Mouse (Mus musculus) myocyte (in vitro differentiated cells): ENCODE data around the gene A930002H24Rik. TPM values are rescaled to one million over a fixed set of nuclear protein-coding genes. Genes with fewer than 3 reads are reported as not detected.

ENCODE experiments used
- H3K27me3 ChIP-seq: one replicate; pipeline ENCODE4 v1.6.1; 2011; ENCODE audit not compliant: control insufficient read depth, insufficient read depth, insufficient read length
- H3K36me3 ChIP-seq: one replicate; pipeline ENCODE4 v1.6.1; 2011; ENCODE audit not compliant: control insufficient read depth, insufficient read depth
- H3K4me2 ChIP-seq: one replicate; pipeline ENCODE4 v1.6.1; 2011; ENCODE audit warnings: low read depth, control low read depth
- H3K4me3 ChIP-seq: one replicate; pipeline ENCODE4 v1.5.1; 2011; ENCODE audit warnings: mild to moderate bottlenecking, control low read depth, moderate library complexity
- H3K79me2 ChIP-seq: one replicate; pipeline ENCODE4 v1.6.1; 2011; ENCODE audit not compliant: control insufficient read depth, insufficient read depth
- H3ac ChIP-seq: one replicate; pipeline ENCODE4 v1.6.1; 2011; ENCODE audit not compliant: control insufficient read depth, insufficient read length
- CEBPB ChIP-seq: IDR thresholded peaks from 2 replicates; pipeline ENCODE4 v1.6.1; 2011; ENCODE audit warnings: mild to moderate bottlenecking, moderate library complexity; ENCODE audit not compliant: poor library complexity, insufficient read depth, severe bottlenecking
- E2F4 ChIP-seq: IDR thresholded peaks from one replicate; pipeline ENCODE4 v1.6.1; 2011; ENCODE audit warnings: mild to moderate bottlenecking, control low read depth, moderate library complexity; ENCODE audit not compliant: insufficient read depth
- MAX ChIP-seq: IDR thresholded peaks from one replicate; pipeline ENCODE4 v1.6.1; 2011; ENCODE audit warnings: low read depth, mild to moderate bottlenecking, control low read depth
- MYOD1 ChIP-seq, 3 experiments: IDR thresholded peaks; one replicate each; pipeline ENCODE4 v1.6.1; 2011; ENCODE audit warnings: control low read depth in 2 of 3, low read depth in 2 of 3, mild to moderate bottlenecking in 2 of 3, moderate library complexity in 1 of 3; ENCODE audit not compliant: insufficient read length in 2 of 3, control insufficient read depth in 1 of 3
- MYOG ChIP-seq, 3 experiments: IDR thresholded peaks; one replicate each; pipeline ENCODE4 v1.6.1; 2011; ENCODE audit warnings: control low read depth in 2 of 3, low read depth in 2 of 3, mild to moderate bottlenecking in 2 of 3; ENCODE audit not compliant: insufficient read length in 2 of 3, control insufficient read depth in 1 of 3, insufficient read depth in 1 of 3
- POLR2A ChIP-seq: IDR thresholded peaks from one replicate; pipeline ENCODE4 v1.6.1; 2011; ENCODE audit warnings: low read depth, mild to moderate bottlenecking, control low read depth, moderate library complexity; ENCODE audit not compliant: insufficient read length
- POLR2AphosphoS2 ChIP-seq: IDR thresholded peaks from one replicate; pipeline ENCODE4 v1.6.1; 2011; ENCODE audit warnings: low read depth, control low read depth; ENCODE audit not compliant: insufficient read length
- REST ChIP-seq: IDR thresholded peaks from one replicate; pipeline ENCODE4 v1.6.1; 2011; ENCODE audit warnings: mild to moderate bottlenecking, control low read depth, moderate library complexity; ENCODE audit not compliant: insufficient read depth, insufficient read length
- SRF ChIP-seq: IDR thresholded peaks from one replicate; pipeline ENCODE4 v1.6.1; 2011; ENCODE audit warnings: low read depth; ENCODE audit not compliant: control insufficient read depth, insufficient read length
- TCF12 ChIP-seq: IDR thresholded peaks from one replicate; pipeline ENCODE4 v1.6.1; 2011; ENCODE audit warnings: mild to moderate bottlenecking, control low read depth; ENCODE audit not compliant: poor library complexity, insufficient read depth, severe bottlenecking
- TCF3 ChIP-seq: IDR thresholded peaks from one replicate; pipeline ENCODE4 v1.6.1; 2011; ENCODE audit warnings: low read depth, control low read depth; ENCODE audit not compliant: insufficient read length
- USF1 ChIP-seq: IDR thresholded peaks from one replicate; pipeline ENCODE4 v1.6.1; 2011; ENCODE audit warnings: low read depth, mild to moderate bottlenecking, control low read depth, moderate library complexity
- polyA plus RNA-seq: library from polyadenylated mRNA; unstranded; fragments of >200 nt; fragmentation: generic; extraction: Trizol; gene quantifications from one replicate; pipeline ENCODE4 v1.2.1, GENCODE M21; 2012; ENCODE audit warnings: missing spikeins

A930002H24Rik gene
- 1.6 TPM for polyA plus RNA-seq

- peak within 1 kb of the TSS; percentile 99 for H3K4me2 ChIP-seq
- no peaks in the 10 kb centered on the region for H3K36me3 ChIP-seq
- H3K79me2 ChIP-seq: peaks cover 40% of the 10 kb centered on the region
- H3K27me3 ChIP-seq: no peaks in the 10 kb centered on the region
- H3K4me3 ChIP-seq: peak within 1 kb of the TSS; percentile 50
- TF ChIP-seq TCF3 (no peak), SRF (no peak), TCF12 (no peak), E2F4 (no peak), POLR2AphosphoS2 (peak; percentile 85), MYOG (IDR thresholded peaks at IDR 0.05; ENCODE audit: control insufficient read depth in 1 of 3, insufficient read depth in 1 of 3, insufficient read length in 2 of 3, low read depth in 2 of 3) (peak in 1 of 3 experiments; percentile 27), USF1 (peak; percentile 74), REST (no peak), MYOD1 (IDR thresholded peaks at IDR 0.05; ENCODE audit: control insufficient read depth in 1 of 3, insufficient read length in 2 of 3, low read depth in 2 of 3) (peak in 1 of 3 experiments; percentile 33), CEBPB (no peak), MAX (peak; percentile 31), POLR2A (peak; percentile 87)
- peak within 1 kb of the TSS; percentile 83 for H3ac ChIP-seq
Observed at GRCm38 (mm10) chr17:63863647-63864149, at the start of gene A930002H24Rik. Gene A930002H24Rik (minus strand): TSS chr17:63863791.

GRCm38 (mm10) chr17:63909297-63909696 lies 45.7 kb upstream of the A930002H24Rik start:
- H3K36me3 ChIP-seq: peaks cover 28% of the 10 kb centered on the region
- no peak overlapping the region for H3ac ChIP-seq
- TF ChIP-seq TCF3: no peak
- no peaks in the 10 kb centered on the region for H3K79me2 ChIP-seq
- H3K27me3 ChIP-seq: no peaks in the 10 kb centered on the region
- no peak overlapping the region for H3K4me3 ChIP-seq
- no peak overlapping the region for H3K4me2 ChIP-seq

- H3K4me2 ChIP-seq: no peak overlapping the region
- H3K79me2 ChIP-seq: peaks cover 9% of the 10 kb centered on the region
- H3K4me3 ChIP-seq: no peak overlapping the region
- TF ChIP-seq MYOG (IDR thresholded peaks at IDR 0.05; ENCODE audit: control insufficient read depth in 1 of 3, insufficient read depth in 1 of 3, insufficient read length in 2 of 3, low read depth in 2 of 3) (no peak), POLR2AphosphoS2 (no peak), E2F4 (no peak)
- no peaks in the 10 kb centered on the region for H3K27me3 ChIP-seq
- H3K36me3 ChIP-seq: peaks cover 5% of the 10 kb centered on the region
- no peak overlapping the region for H3ac ChIP-seq
Observed at GRCm38 (mm10) chr17:63897050-63897449, 33.5 kb upstream of the A930002H24Rik start.

GRCm38 (mm10) chr17:63895829-63896228 lies 32.2 kb upstream of the A930002H24Rik start:
- Histone ChIP-seq H3K27me3 (no peaks in the 10 kb centered on the region), H3K4me2 (no peak overlapping the region), H3K36me3 (peaks cover 5% of the 10 kb centered on the region), H3K4me3 (no peak overlapping the region), H3K79me2 (peaks cover 13% of the 10 kb centered on the region), H3ac (no peak overlapping the region)
- no peak for TF ChIP-seq CEBPB
- TF ChIP-seq TCF3: no peak
- TF ChIP-seq MYOD1 (IDR thresholded peaks at IDR 0.05; ENCODE audit: control insufficient read depth in 1 of 3, insufficient read length in 2 of 3, low read depth in 2 of 3): no peak
- TF ChIP-seq TCF12: no peak
- TF ChIP-seq MYOG (IDR thresholded peaks at IDR 0.05; ENCODE audit: control insufficient read depth in 1 of 3, insufficient read depth in 1 of 3, insufficient read length in 2 of 3, low read depth in 2 of 3): no peak

GRCm38 (mm10) chr17:63890611-63891010 lies 27.0 kb upstream of the A930002H24Rik start:
- H3K79me2 ChIP-seq: peaks cover 35% of the 10 kb centered on the region
- no peak overlapping the region for H3ac ChIP-seq
- no peaks in the 10 kb centered on the region for H3K27me3 ChIP-seq
- no peak overlapping the region for H3K4me3 ChIP-seq
- no peaks in the 10 kb centered on the region for H3K36me3 ChIP-seq
- no peak for TF ChIP-seq POLR2AphosphoS2
- TF ChIP-seq MYOD1 (IDR thresholded peaks at IDR 0.05; ENCODE audit: control insufficient read depth in 1 of 3, insufficient read length in 2 of 3, low read depth in 2 of 3): no peak
- TF ChIP-seq REST: no peak
- TF ChIP-seq POLR2A: no peak
- TF ChIP-seq TCF12: no peak
- TF ChIP-seq TCF3: no peak
- no peak for TF ChIP-seq SRF
- TF ChIP-seq MAX: no peak
- no peak for TF ChIP-seq MYOG (IDR thresholded peaks at IDR 0.05; ENCODE audit: control insufficient read depth in 1 of 3, insufficient read depth in 1 of 3, insufficient read length in 2 of 3, low read depth in 2 of 3)
- no peak for TF ChIP-seq E2F4
- no peak for TF ChIP-seq USF1
- no peak for TF ChIP-seq CEBPB
- no peak overlapping the region for H3K4me2 ChIP-seq
